Mouse (Mus musculus): Measurements from ENCODE around the gene Lad1. TPM values are rescaled to one million over a fixed set of nuclear protein-coding genes. Genes with fewer than 3 reads are reported as not detected.
A peak's percentile ranks its signal among the peaks of the same experiment; 100 is the strongest.

Lad1 gene
- polyA plus RNA-seq (2016; fragmentation: Nextera tagmentation; extraction: Ambion mirVana) = 3.3 and 6.8 TPM in 2 replicates

- DNase-seq (ENCODE audit: low spot score) = no peak
- Histone ChIP-seq H3K4me3 (peak within 1 kb of the TSS; percentile 81), H3K4me1 (peaks cover 64% of the 10 kb centered on the region), H3K9me3 (no peaks in the 10 kb centered on the region), H3K36me3 (no peaks in the 10 kb centered on the region), H3K27ac (peak within 1 kb of the TSS; percentile 90), H3K27me3 (ENCODE audit: insufficient read depth, poor library complexity, severe bottlenecking) (peaks cover 72% of the 10 kb centered on the region)
- 1% methylated on average over 63 of the region's 63 CpGs for WGBS
These were observed at the start of gene Lad1 for GRCm38 (mm10) chr1:135818481-135819086. TSS of gene Lad1 (plus strand) at chr1:135818598.

GRCm38 (mm10) chr1:135770237-135770636 is 48.2 kb upstream of the Lad1 start:
- Histone ChIP-seq H3K27me3 (ENCODE audit: insufficient read depth, poor library complexity, severe bottlenecking) (no peaks in the 10 kb centered on the region), H3K4me3 (no peak overlapping the region), H3K4me1 (peaks cover 67% of the 10 kb centered on the region), H3K27ac (peak overlapping the region; percentile 37; the same call in 1 of the 2 replicates), H3K9me3 (no peaks in the 10 kb centered on the region), H3K36me3 (peaks cover 24% of the 10 kb centered on the region)
- WGBS = 69% methylated on average over 7 of the region's 7 CpGs
- no peak for DNase-seq (ENCODE audit: low spot score)

- no peaks in the 10 kb centered on the region for H3K27me3 ChIP-seq (ENCODE audit: insufficient read depth, poor library complexity, severe bottlenecking)
- 42% methylated on average over 12 of the region's 12 CpGs for WGBS
- DNase-seq (ENCODE audit: low spot score) = no peak
- peaks cover 61% of the 10 kb centered on the region for H3K4me1 ChIP-seq
- H3K27ac ChIP-seq = peak overlapping the region; percentile 37
- peaks cover 24% of the 10 kb centered on the region for H3K36me3 ChIP-seq
- H3K9me3 ChIP-seq = no peaks in the 10 kb centered on the region
- H3K4me3 ChIP-seq = no peak overlapping the region
These were observed 47.4 kb upstream of the Lad1 start for GRCm38 (mm10) chr1:135770896-135771572.

- Histone ChIP-seq H3K4me1 (peaks cover 61% of the 10 kb centered on the region), H3K27me3 (ENCODE audit: insufficient read depth, poor library complexity, severe bottlenecking) (no peaks in the 10 kb centered on the region), H3K27ac (peak overlapping the region; percentile 37; the same call in 1 of the 2 replicates), H3K9me3 (no peaks in the 10 kb centered on the region), H3K36me3 (peaks cover 24% of the 10 kb centered on the region), H3K4me3 (no peak overlapping the region)
- WGBS = 63% methylated on average over 8 of the region's 8 CpGs
- DNase-seq (ENCODE audit: low spot score) = no peak
These were observed 46.8 kb upstream of the Lad1 start for GRCm38 (mm10) chr1:135771573-135771970.

- no peak for DNase-seq (ENCODE audit: low spot score)
- no peak overlapping the region for H3K4me3 ChIP-seq
- H3K9me3 ChIP-seq = no peaks in the 10 kb centered on the region
- H3K36me3 ChIP-seq = no peaks in the 10 kb centered on the region
- H3K4me1 ChIP-seq = peaks cover 41% of the 10 kb centered on the region
- H3K27me3 ChIP-seq (ENCODE audit: insufficient read depth, poor library complexity, severe bottlenecking) = 0 out of 2 replicates have a peak, but pooled peaks cover 10% of the 10 kb centered on the region
- H3K27ac ChIP-seq = peak overlapping the region; percentile 53
These were observed 41.8 kb upstream of the Lad1 start for GRCm38 (mm10) chr1:135776596-135776995.

- Histone ChIP-seq H3K27me3 (ENCODE audit: insufficient read depth, poor library complexity, severe bottlenecking) (0 out of 2 replicates have a peak, but pooled peaks cover 10% of the 10 kb centered on the region), H3K27ac (peak overlapping the region; percentile 53; the same call in 1 of the 2 replicates), H3K4me1 (peaks cover 40% of the 10 kb centered on the region), H3K36me3 (no peaks in the 10 kb centered on the region), H3K9me3 (no peaks in the 10 kb centered on the region), H3K4me3 (no peak overlapping the region)
- WGBS = 90% methylated on average over 1 of the region's 1 CpGs
- DNase-seq (ENCODE audit: low spot score) = no peak
These were observed 41.4 kb upstream of the Lad1 start for GRCm38 (mm10) chr1:135777046-135777445.

GRCm38 (mm10) chr1:135778780-135779535 is 39.4 kb upstream of the Lad1 start, which contains the start of gene Tnni1:
TSS of gene Tnni1 (plus strand) at chr1:135779434.
- Histone ChIP-seq H3K9me3 (no peaks in the 10 kb centered on the region), H3K4me1 (peaks cover 42% of the 10 kb centered on the region), H3K27ac (peak within 1 kb of the TSS; percentile 67), H3K27me3 (ENCODE audit: insufficient read depth, poor library complexity, severe bottlenecking) (0 out of 2 replicates have a peak, but pooled peaks cover 10% of the 10 kb centered on the region), H3K36me3 (no peaks in the 10 kb centered on the region), H3K4me3 (peak within 1 kb of the TSS; percentile 24; the same call in 1 of the 2 replicates)
- 28% methylated on average over 22 of the region's 22 CpGs for WGBS
- no peak for DNase-seq (ENCODE audit: low spot score)

GRCm38 (mm10) chr1:135780649-135781048 is 37.7 kb upstream of the Lad1 start:
- Histone ChIP-seq H3K9me3 (no peaks in the 10 kb centered on the region), H3K36me3 (no peaks in the 10 kb centered on the region), H3K27ac (0 out of 2 replicates have a peak overlapping the region, but pooled peaks have one; percentile 10), H3K4me3 (no peak overlapping the region), H3K27me3 (ENCODE audit: insufficient read depth, poor library complexity, severe bottlenecking) (0 out of 2 replicates have a peak, but pooled peaks cover 10% of the 10 kb centered on the region), H3K4me1 (peaks cover 42% of the 10 kb centered on the region)
- 55% methylated on average over 4 of the region's 4 CpGs for WGBS
- no peak for DNase-seq (ENCODE audit: low spot score)

GRCm38 (mm10) chr1:135781220-135781619 is 37.2 kb upstream of the Lad1 start:
- Histone ChIP-seq H3K9me3 (no peaks in the 10 kb centered on the region), H3K36me3 (no peaks in the 10 kb centered on the region), H3K4me1 (peaks cover 39% of the 10 kb centered on the region), H3K27ac (no peak overlapping the region), H3K4me3 (no peak overlapping the region), H3K27me3 (ENCODE audit: insufficient read depth, poor library complexity, severe bottlenecking) (0 out of 2 replicates have a peak, but pooled peaks cover 10% of the 10 kb centered on the region)
- 16% methylated on average over 13 of the region's 13 CpGs for WGBS
- no peak for DNase-seq (ENCODE audit: low spot score)

- Histone ChIP-seq H3K4me1 (peaks cover 30% of the 10 kb centered on the region), H3K4me3 (no peak overlapping the region), H3K27ac (peak overlapping the region; percentile 33; the same call in 1 of the 2 replicates), H3K36me3 (no peaks in the 10 kb centered on the region), H3K9me3 (no peaks in the 10 kb centered on the region), H3K27me3 (ENCODE audit: insufficient read depth, poor library complexity, severe bottlenecking) (0 out of 2 replicates have a peak, but pooled peaks cover 5% of the 10 kb centered on the region)
- DNase-seq (ENCODE audit: low spot score) = no peak
- 48% methylated on average over 10 of the region's 10 CpGs for WGBS
These were observed 35.6 kb upstream of the Lad1 start for GRCm38 (mm10) chr1:135782816-135783215.

GRCm38 (mm10) chr1:135787799-135788198 is 30.6 kb upstream of the Lad1 start:
- DNase-seq (ENCODE audit: low spot score) = peak; percentile 90

GRCm38 (mm10) chr1:135788708-135789107 is 29.7 kb upstream of the Lad1 start:
- Histone ChIP-seq H3K27ac (peak overlapping the region; percentile 66; the same call in 1 of the 2 replicates), H3K9me3 (no peaks in the 10 kb centered on the region), H3K4me3 (peak overlapping the region; percentile 29; the same call in 1 of the 2 replicates), H3K36me3 (no peaks in the 10 kb centered on the region), H3K4me1 (peaks cover 45% of the 10 kb centered on the region), H3K27me3 (ENCODE audit: insufficient read depth, poor library complexity, severe bottlenecking) (no peaks in the 10 kb centered on the region)
- no peak for DNase-seq (ENCODE audit: low spot score)
- 12% methylated on average over 10 of the region's 10 CpGs for WGBS

More at GRCm38 (mm10) chr1:135787799-135788198, 30.6 kb upstream of the Lad1 start:
- Histone ChIP-seq H3K9me3 (no peaks in the 10 kb centered on the region), H3K4me1 (peaks cover 40% of the 10 kb centered on the region), H3K36me3 (no peaks in the 10 kb centered on the region), H3K4me3 (no peak overlapping the region), H3K27ac (no peak overlapping the region), H3K27me3 (ENCODE audit: insufficient read depth, poor library complexity, severe bottlenecking) (no peaks in the 10 kb centered on the region)
- WGBS = 46% methylated on average over 3 of the region's 3 CpGs
